Mouse (Mus musculus) midbrain, embryonic 11.5 days (tissue): ENCODE measurements around the gene Dop1a. TPM values are rescaled to one million over a fixed set of nuclear protein-coding genes. Genes with fewer than 3 reads are reported as not detected.

ENCODE experiments used
- ATAC-seq: fragments of 200-750 bp; cut with Nextera tagmentation; 2 replicates; pipeline ENCODE4 v1.8.0; 2017; ENCODE audit warnings: moderate TSS enrichment, moderate library complexity; ENCODE audit not compliant: low FRiP score
- DNase-seq: peaks from one replicate; pipeline ENCODE4 v3.0.0; 2015; ENCODE audit warnings: low spot score; ENCODE audit errors: missing footprints
- H3K27ac ChIP-seq: fragments of 300-500 bp; sonication (generic); 2 replicates; pipeline ENCODE4 v1.5.1; 2014; ENCODE audit warnings: low read depth, low read length
- H3K27me3 ChIP-seq: fragments of 300-500 bp; sonication (generic); 2 replicates; pipeline ENCODE4 v1.6.1; 2014; ENCODE audit warnings: mild to moderate bottlenecking, low read length, moderate library complexity, mixed read lengths; ENCODE audit not compliant: control insufficient read depth, insufficient read depth
- H3K36me3 ChIP-seq: fragments of 300-500 bp; sonication (generic); 2 replicates; pipeline ENCODE4 v1.6.1; 2014; ENCODE audit warnings: mild to moderate bottlenecking, low read length, moderate library complexity, mixed read lengths; ENCODE audit not compliant: control insufficient read depth, insufficient read depth
- H3K4me1 ChIP-seq: fragments of 300-500 bp; sonication (generic); 2 replicates; pipeline ENCODE4 v1.6.1; 2014; ENCODE audit warnings: low read length; ENCODE audit not compliant: control insufficient read depth, insufficient read depth
- H3K4me2 ChIP-seq: fragments of 300-500 bp; sonication (generic); 2 replicates; pipeline ENCODE4 v1.6.1; 2014; ENCODE audit warnings: mild to moderate bottlenecking, moderate library complexity
- H3K4me3 ChIP-seq: fragments of 300-500 bp; sonication (generic); 2 replicates; pipeline ENCODE4 v1.5.1; 2014; ENCODE audit warnings: low read depth, low read length
- H3K9ac ChIP-seq: fragments of 300-500 bp; sonication (generic); 2 replicates; pipeline ENCODE4 v1.6.1; 2014; ENCODE audit warnings: low read length
- H3K9me3 ChIP-seq: fragments of 300-500 bp; sonication (generic); 2 replicates; pipeline ENCODE4 v1.6.1; 2016; ENCODE audit warnings: low read length; ENCODE audit not compliant: control insufficient read depth
- WGBS: fragments of 180-500 bp; shearing (Covaris S2); extraction: QIAGEN DNeasy Blood & Tissue Kit; methylation state at CpG from one replicate; pipeline ENCODE4 v1.1.7; 2014; 5-methylcytosine and 5-hydroxymethylcytosine counted together
- polyA plus RNA-seq: library from polyadenylated mRNA; unstranded; fragments of >200 nt; fragmentation: Nextera tagmentation; extraction: Ambion mirVana; gene quantifications from 2 replicates; pipeline ENCODE4 v1.2.1, GENCODE M21; 2014

Dop1a gene
- polyA plus RNA-seq, 1 experiment from 2014 or later = 15.3 TPM

GRCm38 (mm10) chr9:86522335-86522734 lies 55.4 kb downstream of the Dop1a start:
- DNase-seq = no peak
- no peak overlapping the region for H3K9ac ChIP-seq
- no peak overlapping the region for H3K4me2 ChIP-seq
- no peaks in the 10 kb centered on the region for H3K4me1 ChIP-seq
- H3K4me3 ChIP-seq = no peak overlapping the region
- no peaks in the 10 kb centered on the region for H3K9me3 ChIP-seq
- H3K27ac ChIP-seq = no peak overlapping the region
- H3K27me3 ChIP-seq = no peaks in the 10 kb centered on the region
- H3K36me3 ChIP-seq = peaks cover 4% of the 10 kb centered on the region; the same call in 1 of the 2 replicates
- ATAC-seq = no peak

- Histone ChIP-seq H3K4me1 (no peaks in the 10 kb centered on the region), H3K4me2 (no peak overlapping the region), H3K36me3 (peaks cover 3% of the 10 kb centered on the region; the same call in 1 of the 2 replicates), H3K27ac (no peak overlapping the region), H3K4me3 (no peak overlapping the region), H3K9me3 (no peaks in the 10 kb centered on the region), H3K9ac (no peak overlapping the region), H3K27me3 (no peaks in the 10 kb centered on the region)
- WGBS = 68% methylated on average over 2 of the region's 2 CpGs
- ATAC-seq (no peak), DNase-seq (no peak)
Observed at GRCm38 (mm10) chr9:86525600-86525999, 58.6 kb downstream of the Dop1a start.

GRCm38 (mm10) chr9:86534071-86534470 lies 67.1 kb downstream of the Dop1a start:
- Histone ChIP-seq H3K4me1 (no peaks in the 10 kb centered on the region), H3K9ac (no peak overlapping the region), H3K4me3 (no peak overlapping the region), H3K27me3 (no peaks in the 10 kb centered on the region), H3K27ac (no peak overlapping the region), H3K9me3 (no peaks in the 10 kb centered on the region), H3K36me3 (no peaks in the 10 kb centered on the region), H3K4me2 (no peak overlapping the region)
- DNase-seq (no peak), ATAC-seq (no peak)
- 93% methylated on average over 5 of the region's 5 CpGs for whole genome bisulfite sequencing

- no peak overlapping the region for H3K9ac ChIP-seq
- ATAC-seq = no peak
- no peak overlapping the region for H3K27ac ChIP-seq
- peaks cover under 1% of the 10 kb centered on the region; the same call in 1 of the 2 replicates for H3K36me3 ChIP-seq
- H3K4me2 ChIP-seq = no peak overlapping the region
- WGBS = 96% methylated on average over 3 of the region's 3 CpGs
- no peaks in the 10 kb centered on the region for H3K9me3 ChIP-seq
- DNase-seq = no peak
- no peaks in the 10 kb centered on the region for H3K27me3 ChIP-seq
- H3K4me1 ChIP-seq = no peaks in the 10 kb centered on the region
- H3K4me3 ChIP-seq = no peak overlapping the region
Observed at GRCm38 (mm10) chr9:86543451-86543850, 76.5 kb downstream of the Dop1a start.

- DNase-seq (no peak), ATAC-seq (no peak)
- Histone ChIP-seq H3K27me3 (no peaks in the 10 kb centered on the region), H3K4me3 (no peak overlapping the region), H3K9me3 (no peaks in the 10 kb centered on the region), H3K36me3 (peaks cover 2% of the 10 kb centered on the region; the same call in 1 of the 2 replicates), H3K27ac (no peak overlapping the region), H3K4me1 (no peaks in the 10 kb centered on the region), H3K9ac (no peak overlapping the region), H3K4me2 (no peak overlapping the region)
- 75% methylated on average over 1 of the region's 1 CpGs for WGBS
Observed at GRCm38 (mm10) chr9:86544559-86544958, 77.6 kb downstream of the Dop1a start.

GRCm38 (mm10) chr9:86549637-86550162 lies 82.7 kb downstream of the Dop1a start:
- H3K27me3 ChIP-seq = no peaks in the 10 kb centered on the region
- no peak for ATAC-seq

GRCm38 (mm10) chr9:86550717-86551116 lies 83.8 kb downstream of the Dop1a start:
- Histone ChIP-seq H3K4me2 (no peak overlapping the region), H3K27ac (no peak overlapping the region), H3K27me3 (no peaks in the 10 kb centered on the region), H3K36me3 (peaks cover 4% of the 10 kb centered on the region; the same call in 1 of the 2 replicates), H3K4me1 (no peaks in the 10 kb centered on the region), H3K9ac (no peak overlapping the region), H3K9me3 (no peaks in the 10 kb centered on the region), H3K4me3 (no peak overlapping the region)
- no peak for ATAC-seq
- WGBS = 92% methylated on average over 3 of the region's 3 CpGs
- no peak for DNase-seq

More at GRCm38 (mm10) chr9:86549637-86550162, 82.7 kb downstream of the Dop1a start:
- Histone ChIP-seq H3K9ac (no peak overlapping the region), H3K4me2 (no peak overlapping the region), H3K36me3 (peaks cover 4% of the 10 kb centered on the region; the same call in 1 of the 2 replicates), H3K4me1 (no peaks in the 10 kb centered on the region), H3K4me3 (no peak overlapping the region), H3K27ac (no peak overlapping the region), H3K9me3 (no peaks in the 10 kb centered on the region)
- DNase-seq = no peak
- WGBS = 93% methylated on average over 5 of the region's 5 CpGs

GRCm38 (mm10) chr9:86553886-86554285 lies 86.9 kb downstream of the Dop1a start:
- no peak for ATAC-seq
- Histone ChIP-seq H3K27ac (no peak overlapping the region), H3K36me3 (peaks cover 7% of the 10 kb centered on the region; the same call in 1 of the 2 replicates)

GRCm38 (mm10) chr9:86554641-86555040 lies 87.7 kb downstream of the Dop1a start:
- H3K36me3 ChIP-seq = peaks cover 8% of the 10 kb centered on the region; the same call in 1 of the 2 replicates
- no peak for ATAC-seq

More at GRCm38 (mm10) chr9:86553886-86554285, 86.9 kb downstream of the Dop1a start:
- Histone ChIP-seq H3K4me2 (no peak overlapping the region), H3K27me3 (no peaks in the 10 kb centered on the region), H3K9ac (no peak overlapping the region), H3K9me3 (no peaks in the 10 kb centered on the region), H3K4me1 (no peaks in the 10 kb centered on the region), H3K4me3 (no peak overlapping the region)
- 89% methylated on average over 9 of the region's 9 CpGs for WGBS
- DNase-seq = no peak

More at GRCm38 (mm10) chr9:86554641-86555040, 87.7 kb downstream of the Dop1a start:
- H3K27ac ChIP-seq = no peak overlapping the region
- no peak overlapping the region for H3K4me2 ChIP-seq
- H3K9me3 ChIP-seq = no peaks in the 10 kb centered on the region
- no peaks in the 10 kb centered on the region for H3K27me3 ChIP-seq
- DNase-seq = no peak
- H3K4me3 ChIP-seq = no peak overlapping the region
- WGBS = 89% methylated on average over 4 of the region's 4 CpGs
- H3K4me1 ChIP-seq = no peaks in the 10 kb centered on the region
- no peak overlapping the region for H3K9ac ChIP-seq
